Mouse (Mus musculus) heart, embryonic 14.5 days (tissue): ENCODE data around the gene Sstr3. TPM values are rescaled to one million over a fixed set of nuclear protein-coding genes. Genes with fewer than 3 reads are reported as not detected.

Experiments used
- ATAC-seq: fragments of 200-750 bp; cut with Nextera tagmentation; 2 replicates; pipeline ENCODE4 v1.8.0; 2017; ENCODE audit warnings: low read depth, moderate TSS enrichment; ENCODE audit not compliant: insufficient number of reproducible peaks, insufficient read depth, low FRiP score
- H3K27ac ChIP-seq, 2 experiments: fragments of 200-500 bp in 1 of 2; fragments of 300-500 bp in 1 of 2; sonication (generic) in 1 of 2; replicated peaks in 1 of 2; 2 replicates each; pipeline ENCODE4 v1.5.1; 2012 to 2014; ENCODE audit warnings: low read depth in 2 of 2, low read length in 2 of 2, control low read depth in 1 of 2, mild to moderate bottlenecking in 1 of 2, mixed read lengths in 1 of 2; ENCODE audit not compliant: control insufficient read depth in 1 of 2, insufficient read depth in 1 of 2
- H3K27me3 ChIP-seq: fragments of 300-500 bp; sonication (generic); 2 replicates; pipeline ENCODE4 v1.6.1; 2014; ENCODE audit warnings: mild to moderate bottlenecking, low read length, control low read depth; ENCODE audit not compliant: control insufficient read depth, insufficient read depth
- H3K36me3 ChIP-seq: fragments of 300-500 bp; sonication (generic); 2 replicates; pipeline ENCODE4 v1.6.1; 2014; ENCODE audit warnings: mild to moderate bottlenecking, control low read depth, low read length, mixed read lengths; ENCODE audit not compliant: control insufficient read depth, insufficient read depth
- H3K4me1 ChIP-seq, 2 experiments: fragments of 200-500 bp in 1 of 2; fragments of 300-500 bp in 1 of 2; sonication (generic) in 1 of 2; 2 replicates each; pipeline ENCODE4 v1.6.1; 2012 to 2014; ENCODE audit warnings: low read length in 2 of 2, control low read depth in 1 of 2, mixed read lengths in 1 of 2; ENCODE audit not compliant: control insufficient read depth in 2 of 2, insufficient read depth in 2 of 2
- H3K4me2 ChIP-seq: fragments of 300-500 bp; sonication (generic); 2 replicates; pipeline ENCODE4 v1.6.1; 2014; ENCODE audit warnings: mild to moderate bottlenecking, low read length
- H3K4me3 ChIP-seq, 2 experiments: fragments of 200-500 bp in 1 of 2; fragments of 300-500 bp in 1 of 2; sonication (generic) in 1 of 2; 2 replicates each; pipeline ENCODE4 v1.5.1; 2012 to 2014; ENCODE audit warnings: low read length in 2 of 2, mild to moderate bottlenecking in 2 of 2, control low read depth in 1 of 2, low read depth in 1 of 2, moderate library complexity in 1 of 2; ENCODE audit not compliant: control insufficient read depth in 1 of 2, insufficient read depth in 1 of 2
- H3K9ac ChIP-seq: fragments of 300-500 bp; sonication (generic); 2 replicates; pipeline ENCODE4 v1.6.1; 2014; ENCODE audit warnings: mild to moderate bottlenecking, low read length
- H3K9me3 ChIP-seq: fragments of 300-500 bp; sonication (generic); 2 replicates; pipeline ENCODE4 v1.6.1; 2016; ENCODE audit warnings: low read length, control low read depth; ENCODE audit not compliant: control insufficient read depth
- WGBS: fragments of 180-500 bp; shearing (Covaris S2); extraction: QIAGEN DNeasy Blood & Tissue Kit; methylation state at CpG from one replicate; pipeline ENCODE4 v1.1.7; 2014; 5-methylcytosine and 5-hydroxymethylcytosine counted together
- polyA plus RNA-seq: library from polyadenylated mRNA; unstranded; fragments of >200 nt; fragmentation: Nextera tagmentation; extraction: Ambion mirVana; gene quantifications from 2 replicates; pipeline ENCODE4 v1.2.1, GENCODE M21; 2014

The Sstr3 gene
- polyA plus RNA-seq, 1 experiment from 2014 or later: not detected

DNA sequence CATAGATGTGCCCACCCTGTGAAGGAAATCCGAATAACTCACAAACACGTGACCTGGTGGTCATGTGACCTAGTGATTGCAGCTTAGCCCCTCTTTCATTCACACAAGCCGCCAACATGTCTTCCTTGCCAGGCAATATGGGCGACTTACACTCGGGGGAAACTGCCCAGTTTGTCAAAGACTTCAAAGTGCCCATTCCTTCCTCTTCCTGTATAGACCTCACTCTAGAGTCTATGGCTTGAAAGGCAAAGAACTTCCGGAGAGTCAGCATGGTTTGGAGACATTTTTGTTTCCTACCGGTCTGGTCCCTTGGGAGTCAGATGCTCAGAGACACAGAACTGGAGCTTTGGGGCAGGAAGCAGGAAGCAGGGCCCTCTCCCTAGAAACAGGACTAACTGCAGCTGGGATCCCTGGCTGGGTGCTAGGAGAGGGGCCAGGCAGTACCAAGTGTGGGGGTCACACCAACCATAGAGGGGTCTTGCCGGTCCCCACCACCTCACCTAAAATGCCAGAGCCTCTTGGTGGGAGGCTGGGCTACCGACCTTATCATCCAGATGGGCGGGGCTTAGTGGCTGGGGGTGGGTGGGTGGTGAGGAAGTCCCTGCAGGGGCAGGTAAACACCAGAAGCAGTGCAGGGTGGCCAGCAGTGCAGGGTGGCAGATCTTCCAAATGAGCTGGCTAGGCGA is 15.6 kb downstream of the Sstr3 start:
- Histone ChIP-seq H3K4me1 (peaks cover 26 to 42% of the 10 kb centered on the region in 2 experiments), H3K9me3 (no peaks in the 10 kb centered on the region), H3K27me3 (no peaks in the 10 kb centered on the region), H3K4me3 (peak overlapping the region; percentile 45 to 47), H3K27ac (peak overlapping the region; percentile 72 to 94), H3K9ac (peak overlapping the region; percentile 73), H3K36me3 (peaks cover 12% of the 10 kb centered on the region; the same call in 1 of the 2 replicates), H3K4me2 (peak overlapping the region; percentile 71)
- WGBS: 27% methylated on average over 11 of the region's 11 CpGs
- no peak for ATAC-seq

DNA sequence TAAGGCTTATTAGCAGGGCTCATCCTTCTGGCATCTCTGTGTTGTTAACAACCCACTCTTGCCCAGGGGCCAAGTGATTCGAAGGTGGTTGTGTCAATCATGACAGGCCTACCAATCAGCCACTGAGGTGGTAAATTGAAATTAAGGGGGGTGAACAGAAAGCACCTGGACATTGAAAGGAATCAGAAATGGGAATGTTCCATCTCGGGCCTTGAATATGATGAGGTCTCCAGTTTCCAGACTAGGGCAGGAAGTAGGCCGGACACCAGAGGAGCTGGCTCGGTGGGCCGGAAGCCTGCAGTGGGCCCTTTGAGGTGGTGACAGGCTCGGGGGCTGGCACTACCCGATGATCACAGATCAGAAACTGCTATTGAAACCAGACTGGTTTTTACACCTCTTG is 16.5 kb downstream of the Sstr3 start:
- WGBS: 60% methylated on average over 7 of the region's 7 CpGs
- Histone ChIP-seq H3K4me1 (peaks cover 26 to 42% of the 10 kb centered on the region in 2 experiments), H3K4me3 (peak overlapping the region in 1 of 2 experiments; percentile 47; a peak in 1 of 4 replicates)

DNA sequence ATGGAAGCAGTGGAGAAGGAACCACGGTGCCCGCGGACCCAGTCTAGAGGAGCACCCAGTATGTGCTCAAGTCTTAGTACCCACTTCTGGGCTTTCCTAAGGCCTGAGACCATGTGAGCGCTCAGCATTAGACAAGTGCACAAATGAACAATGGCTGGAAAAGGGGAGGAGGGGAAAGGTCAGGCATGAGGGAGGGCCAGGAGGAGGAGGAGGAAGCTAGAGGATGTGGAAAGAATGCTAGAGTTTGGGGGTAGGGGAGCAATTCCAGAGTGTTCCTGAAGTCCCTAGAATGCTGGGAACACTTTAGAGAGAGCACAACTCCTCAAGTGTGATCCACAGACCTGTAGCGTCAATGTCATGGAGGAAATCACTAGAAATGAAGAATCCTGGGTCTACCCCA is 20.3 kb downstream of the Sstr3 start:
- peaks cover 16 to 19% of the 10 kb centered on the region in 2 experiments for H3K4me1 ChIP-seq
- no peaks in the 10 kb centered on the region for H3K9me3 ChIP-seq
- ATAC-seq: no peak
- peak overlapping the region in 1 of 2 experiments; percentile 31; a peak in 1 of 4 replicates for H3K27ac ChIP-seq
- H3K4me3 ChIP-seq: no peak overlapping the region
- H3K36me3 ChIP-seq: peaks cover 12% of the 10 kb centered on the region; the same call in 1 of the 2 replicates
- 80% methylated on average over 5 of the region's 5 CpGs for WGBS
- H3K9ac ChIP-seq: no peak overlapping the region
- no peak overlapping the region for H3K4me2 ChIP-seq
- H3K27me3 ChIP-seq: no peaks in the 10 kb centered on the region

More for the DNA sequence above, 16.5 kb downstream of the Sstr3 start:
- Histone ChIP-seq H3K36me3 (peaks cover 12% of the 10 kb centered on the region; the same call in 1 of the 2 replicates), H3K27me3 (no peaks in the 10 kb centered on the region), H3K27ac (peak overlapping the region in 1 of 2 experiments; percentile 94; a peak in 1 of 4 replicates), H3K9me3 (no peaks in the 10 kb centered on the region), H3K4me2 (peak overlapping the region; percentile 71), H3K9ac (0 out of 2 replicates have a peak overlapping the region, but pooled peaks have one; percentile 73)
- ATAC-seq: no peak

DNA sequence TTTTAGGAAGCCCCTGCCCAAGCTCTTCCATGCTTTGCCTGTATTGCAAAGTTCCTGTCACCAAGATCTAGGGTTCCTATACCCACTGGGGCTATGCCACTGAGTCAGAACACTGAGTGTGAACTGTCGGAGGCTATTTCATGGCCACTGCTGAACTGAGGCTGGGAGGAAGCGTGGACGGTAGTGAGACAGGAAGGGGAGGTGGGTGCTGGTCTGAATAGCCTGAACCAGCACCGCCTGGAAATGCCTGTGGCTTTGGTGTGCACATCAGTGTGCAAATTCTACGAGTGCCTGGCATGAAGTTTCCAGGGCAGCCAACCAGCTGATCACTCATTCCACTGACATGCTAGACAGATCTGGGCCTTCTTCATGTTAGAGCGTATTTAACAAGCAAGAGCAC is 22.6 kb downstream of the Sstr3 start:
- H3K4me2 ChIP-seq: no peak overlapping the region
- H3K9me3 ChIP-seq: no peaks in the 10 kb centered on the region
- H3K27ac ChIP-seq: no peak overlapping the region
- WGBS: 75% methylated on average over 6 of the region's 6 CpGs
- no peaks in the 10 kb centered on the region for H3K27me3 ChIP-seq
- H3K36me3 ChIP-seq: peaks cover 12% of the 10 kb centered on the region; the same call in 1 of the 2 replicates
- H3K4me3 ChIP-seq: no peak overlapping the region
- peaks cover 8 to 13% of the 10 kb centered on the region in 2 experiments; a peak in 3 of 4 replicates for H3K4me1 ChIP-seq
- no peak for ATAC-seq
- H3K9ac ChIP-seq: no peak overlapping the region

DNA sequence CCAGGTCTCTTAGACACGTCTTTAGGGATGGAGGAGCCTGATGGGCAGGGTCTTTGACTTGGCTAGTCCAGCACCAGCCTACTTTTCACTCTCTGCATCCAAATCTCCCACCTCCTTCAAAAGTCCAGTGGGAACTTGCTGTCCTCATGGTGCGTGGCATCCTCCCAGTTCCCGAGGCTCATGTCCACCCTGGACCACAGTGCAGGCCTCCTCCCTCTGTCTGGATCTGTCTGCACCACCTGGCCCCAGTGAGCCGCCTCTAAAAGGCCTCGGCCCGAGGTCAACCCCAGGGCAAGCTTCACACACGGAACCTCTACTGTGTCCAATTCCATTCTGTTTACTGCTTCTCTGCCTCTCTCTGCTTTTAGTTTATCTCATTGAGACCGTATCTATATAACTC is 23.2 kb downstream of the Sstr3 start:
- Histone ChIP-seq H3K27me3 (no peaks in the 10 kb centered on the region), H3K4me2 (no peak overlapping the region), H3K9me3 (no peaks in the 10 kb centered on the region), H3K36me3 (peaks cover 10% of the 10 kb centered on the region; the same call in 1 of the 2 replicates), H3K27ac (no peak overlapping the region), H3K4me1 (peaks cover 8 to 13% of the 10 kb centered on the region in 2 experiments; a peak in 3 of 4 replicates), H3K9ac (no peak overlapping the region), H3K4me3 (no peak overlapping the region)
- ATAC-seq: no peak
- WGBS: 69% methylated on average over 8 of the region's 8 CpGs

DNA sequence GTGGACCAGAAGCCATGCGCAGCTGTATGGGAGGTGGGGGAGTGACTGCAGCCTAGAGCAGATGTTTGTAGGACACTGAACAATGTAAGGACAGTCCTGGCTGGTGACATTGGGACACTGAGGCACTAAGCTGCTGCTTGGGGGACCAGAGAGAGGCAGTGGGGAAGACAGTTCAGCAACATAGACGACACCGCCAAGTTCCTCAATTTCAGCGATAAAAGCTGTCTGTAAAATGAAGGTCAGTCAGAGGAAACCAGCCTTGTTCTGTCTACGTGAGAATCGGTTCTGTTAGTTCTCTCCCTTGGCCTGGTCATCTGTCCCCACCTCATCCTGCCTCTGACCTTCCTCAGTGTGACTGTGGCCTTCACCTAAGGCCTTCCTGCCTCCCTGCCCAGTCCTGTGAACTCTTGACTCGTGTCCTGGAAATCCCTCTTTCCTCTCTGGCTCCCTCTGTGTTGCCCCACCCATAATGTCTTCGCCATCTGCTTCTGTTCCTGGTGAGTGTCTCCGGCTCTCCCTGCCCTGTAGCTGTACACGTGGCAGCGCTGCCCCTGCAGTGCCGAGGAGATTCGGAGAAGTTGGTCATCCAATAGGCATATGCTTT is 24.3 kb downstream of the Sstr3 start:
- Histone ChIP-seq H3K4me1 (peaks cover 8 to 13% of the 10 kb centered on the region in 2 experiments; a peak in 3 of 4 replicates), H3K9me3 (no peaks in the 10 kb centered on the region), H3K36me3 (peaks cover 1% of the 10 kb centered on the region; the same call in 1 of the 2 replicates), H3K9ac (no peak overlapping the region; the same call in 1 of the 2 replicates), H3K27me3 (no peaks in the 10 kb centered on the region), H3K27ac (peak overlapping the region in 1 of 2 experiments; percentile 26; a peak in 1 of 4 replicates), H3K4me3 (no peak overlapping the region), H3K4me2 (no peak overlapping the region)
- 0 out of 2 replicates have a peak, but pooled peaks have one; percentile 33 for ATAC-seq
- 56% methylated on average over 13 of the region's 13 CpGs for WGBS

DNA sequence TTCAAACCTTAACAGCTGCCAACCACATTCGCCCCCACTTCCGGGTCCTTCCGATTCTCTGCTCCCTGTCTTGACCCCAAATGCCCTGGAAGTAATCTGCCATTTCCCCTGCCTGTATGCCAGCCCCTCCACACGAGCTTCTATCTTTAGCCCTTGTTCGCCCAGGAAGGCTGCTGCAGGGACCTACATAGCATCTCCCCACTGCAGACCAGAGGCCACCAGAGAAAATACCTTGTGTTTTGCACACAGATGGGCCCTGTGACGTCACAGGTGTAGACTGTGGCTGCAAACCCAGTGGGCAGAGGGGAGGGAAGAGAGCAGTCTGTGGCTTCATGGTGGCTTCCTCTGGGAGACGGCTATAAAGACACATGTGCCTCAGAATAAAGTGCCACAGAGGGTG is 26.3 kb downstream of the Sstr3 start:
- no peak overlapping the region for H3K4me3 ChIP-seq

More for the DNA sequence above, 26.3 kb downstream of the Sstr3 start:
- no peak for ATAC-seq
- Histone ChIP-seq H3K36me3 (no peaks in the 10 kb centered on the region), H3K27ac (no peak overlapping the region), H3K9ac (no peak overlapping the region), H3K27me3 (no peaks in the 10 kb centered on the region), H3K4me2 (no peak overlapping the region), H3K9me3 (no peaks in the 10 kb centered on the region), H3K4me1 (peaks cover 11 to 13% of the 10 kb centered on the region in 2 experiments; a peak in 3 of 4 replicates)
- 45% methylated on average over 7 of the region's 7 CpGs for WGBS
